Mouse (Mus musculus): ENCODE results near the gene Slc33a1.

Gene Slc33a1

DNA sequence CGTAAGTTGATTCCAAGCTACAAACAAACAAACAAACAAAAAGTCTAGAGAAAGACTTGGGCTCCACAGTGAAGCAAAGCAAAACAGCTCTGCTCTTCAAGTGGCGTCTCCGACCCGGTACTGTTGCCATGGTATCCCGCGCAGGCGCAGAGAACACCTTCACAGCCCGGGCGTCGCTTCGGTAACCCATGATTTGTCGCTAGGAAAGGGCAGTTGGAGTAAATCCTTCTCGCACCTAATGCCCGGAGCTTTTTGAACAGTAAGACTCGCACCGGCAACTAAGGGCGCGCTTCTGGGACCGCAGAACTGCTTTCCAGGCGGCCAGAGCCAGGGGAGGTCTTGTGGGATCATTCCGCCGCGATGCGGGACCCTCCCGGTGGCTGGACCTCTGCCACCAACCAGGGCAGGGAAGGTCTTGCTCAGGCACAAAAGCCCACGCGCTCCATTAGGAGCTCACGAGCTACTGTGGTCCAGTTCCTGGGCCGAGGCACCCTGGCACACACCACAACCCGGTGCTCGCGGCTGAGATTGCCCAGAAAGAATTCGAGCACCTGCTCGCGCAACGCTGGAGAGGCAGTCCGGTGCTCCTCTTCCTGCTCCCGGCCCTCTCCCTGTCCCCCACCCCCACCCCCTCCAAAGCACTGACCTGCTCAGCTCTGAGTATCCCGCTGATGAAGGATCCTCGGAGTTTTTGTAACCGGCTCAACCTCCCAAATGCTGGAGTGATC lies 65.8 kb downstream of the Slc33a1 start:
- DNase-seq (ENCODE audit: extremely low spot score, low spot score) = peak; percentile 90

DNA sequence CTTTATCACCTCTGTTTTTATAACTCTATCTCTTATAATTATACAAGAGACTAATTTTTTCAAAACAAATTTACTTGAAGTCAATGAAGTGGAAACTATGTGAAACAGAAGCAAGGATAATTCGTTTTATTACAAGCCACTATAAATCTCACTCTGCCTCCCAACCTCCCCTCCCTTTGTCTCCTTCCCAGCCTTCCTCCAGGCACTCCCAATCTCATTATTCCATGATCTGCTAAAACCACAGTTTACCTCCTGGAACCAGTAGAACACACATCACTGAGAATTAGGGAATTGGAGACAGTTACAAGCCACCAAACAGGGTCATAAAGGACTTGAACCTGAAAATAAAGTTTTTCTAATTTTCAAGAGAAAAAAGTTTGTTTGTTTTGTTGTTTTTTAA lies 67.4 kb downstream of the Slc33a1 start:
- DNase-seq (ENCODE audit: extremely low spot score, low spot score) = no peak

DNA sequence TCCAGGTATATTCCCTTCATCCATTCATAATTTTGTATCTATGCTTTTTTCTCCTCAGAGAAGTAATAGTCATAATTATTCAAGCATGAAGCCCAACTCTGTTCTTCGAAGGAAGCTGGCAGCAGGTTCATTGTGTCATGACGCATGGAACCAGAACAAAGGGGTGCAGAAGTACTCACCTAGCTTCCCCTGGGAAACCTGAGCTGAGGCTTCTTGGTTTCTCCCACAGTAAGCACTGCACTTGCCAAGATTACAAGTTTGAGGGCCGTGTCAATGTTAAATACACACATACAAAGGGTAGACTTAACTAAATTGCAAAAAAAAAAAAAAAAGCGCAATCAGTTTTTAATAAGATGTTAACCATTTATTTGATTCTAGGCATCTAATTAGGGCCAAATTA lies 68.3 kb downstream of the Slc33a1 start:
- no peak for DNase-seq (ENCODE audit: extremely low spot score, low spot score)

DNA sequence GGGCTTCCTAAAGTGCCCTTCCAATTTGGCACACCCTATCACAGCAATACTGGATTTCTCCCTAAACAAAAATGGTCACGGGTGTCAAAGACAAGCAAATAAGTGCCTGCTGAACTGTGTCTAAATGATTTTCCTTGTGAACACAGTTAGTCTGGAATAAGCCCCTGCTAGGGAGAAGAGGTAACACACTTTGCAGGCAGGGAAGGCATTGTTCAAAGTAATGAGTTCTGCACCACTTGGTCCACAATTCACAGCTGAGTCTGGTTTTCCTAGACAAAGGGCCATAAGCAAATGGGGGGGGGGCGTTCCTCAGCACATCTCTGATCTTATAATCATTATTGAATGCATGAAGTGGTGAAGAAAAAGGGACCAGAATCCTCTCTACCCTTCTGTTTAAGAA lies 68.8 kb downstream of the Slc33a1 start:
- no peak for DNase-seq (ENCODE audit: extremely low spot score, low spot score)

DNA sequence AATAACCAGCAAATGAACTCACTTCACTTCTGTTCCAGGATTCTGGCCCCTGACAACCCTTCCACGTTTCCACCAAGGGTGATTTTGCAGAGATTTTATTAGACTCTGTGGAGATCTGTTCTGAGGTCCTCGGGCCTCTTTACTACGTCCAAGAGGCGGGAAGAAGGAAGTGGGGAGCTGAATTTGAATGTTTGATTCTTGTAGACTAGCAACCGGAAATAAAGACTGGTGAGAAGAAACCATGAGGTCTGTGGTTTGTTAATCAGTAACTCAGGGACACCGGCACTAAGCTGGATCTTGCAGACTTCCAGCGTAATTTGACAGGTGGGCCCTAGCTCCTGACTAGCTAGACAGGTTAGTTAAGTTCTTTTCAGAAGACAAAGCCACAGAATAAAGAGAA lies 70.9 kb downstream of the Slc33a1 start:
- no peak for DNase-seq (ENCODE audit: extremely low spot score, low spot score)

DNA sequence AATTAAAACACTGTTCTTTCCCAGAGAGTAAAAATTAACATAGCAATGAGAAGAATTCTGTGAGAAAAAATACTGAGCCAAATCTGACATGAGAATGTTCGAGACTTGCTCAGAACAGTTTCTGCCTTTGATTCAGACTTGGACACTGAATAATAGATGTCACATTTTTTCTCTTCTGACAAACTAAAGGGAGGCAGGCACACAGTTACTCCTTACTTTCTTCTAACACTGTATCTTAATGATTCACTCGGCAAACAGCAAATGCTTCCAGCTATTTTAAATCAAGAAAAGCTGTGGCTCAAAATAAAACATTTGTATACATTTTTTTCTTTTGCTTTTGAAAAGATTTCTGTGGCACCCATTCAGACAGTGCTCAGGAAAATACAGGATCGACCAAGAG lies 72.4 kb downstream of the Slc33a1 start:
- no peak for DNase-seq (ENCODE audit: extremely low spot score, low spot score)
